Mouse (Mus musculus) erythroblast, adult 5-6 weeks (primary cell): ENCODE results near the gene Mettl7a1. TPM values are rescaled to one million over a fixed set of nuclear protein-coding genes. Genes with fewer than 3 reads are reported as not detected.
"Not testable (repeated sequence)": the region's sequence is repeated elsewhere in the genome, so short reads cannot be mapped to it uniquely, and the experiment has no call there.

Source experiments
- ATAC-seq: replicated peaks from 2 replicates; pipeline ENCODE4 v1.8.0; 2016; ENCODE audit warnings: moderate number of reproducible peaks, mild to moderate bottlenecking, moderate TSS enrichment, inconsistent platforms; ENCODE audit not compliant: poor library complexity, low FRiP score, severe bottlenecking
- total RNA-seq, 2 experiments: library from RNA; stranded (forward) in 1 of 2; stranded (reverse) in 1 of 2; fragments of 150-400 nt in 1 of 2; fragments of 200-764, 138-1000 nt in 1 of 2; gene quantifications; 2 replicates each; pipeline versions ENCODE4 v1.2.3 to v1.2.4; 2015 to 2017; ENCODE audit warnings: low replicate concordance in 2 of 2

Gene Mettl7a1
- total RNA-seq, 2 experiments from 2014 or later: 95.7 to 255 TPM

- ATAC-seq: no peak
Measured at GRCm38 (mm10) chr15:100334629-100335028, 30.7 kb downstream of the Mettl7a1 start, which contains the start of gene Mettl7a3. Mettl7a3 (plus strand) TSS chr15:100334929.

DNA sequence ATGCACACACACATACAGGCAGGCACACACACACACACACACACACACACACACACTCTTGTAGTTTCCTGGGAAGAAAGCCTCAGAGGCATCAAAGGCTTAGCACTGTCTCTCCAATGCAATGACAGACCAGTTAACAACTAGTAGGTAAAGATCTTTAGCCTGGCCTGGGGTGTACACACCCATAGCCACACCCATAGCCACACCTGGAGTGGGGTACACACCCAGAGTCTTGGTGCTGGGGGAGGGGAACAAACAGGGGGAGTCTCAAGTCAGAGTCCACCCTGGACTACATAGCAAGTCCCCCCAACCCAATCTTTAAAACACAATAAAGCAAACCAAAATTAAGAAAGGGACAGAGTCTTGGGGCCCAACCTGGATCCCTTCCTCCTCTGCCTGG, 33.4 kb downstream of the Mettl7a1 start:
- ATAC-seq: peak; percentile 54

- peak; percentile 80 for ATAC-seq
Measured at GRCm38 (mm10) chr15:100337847-100338246, 33.9 kb downstream of the Mettl7a1 start.

GRCm38 (mm10) chr15:100341314-100341980, 37.5 kb downstream of the Mettl7a1 start:
- not testable (repeated sequence) for ATAC-seq

GRCm38 (mm10) chr15:100345484-100345883, 41.5 kb downstream of the Mettl7a1 start:
- no peak for ATAC-seq

DNA sequence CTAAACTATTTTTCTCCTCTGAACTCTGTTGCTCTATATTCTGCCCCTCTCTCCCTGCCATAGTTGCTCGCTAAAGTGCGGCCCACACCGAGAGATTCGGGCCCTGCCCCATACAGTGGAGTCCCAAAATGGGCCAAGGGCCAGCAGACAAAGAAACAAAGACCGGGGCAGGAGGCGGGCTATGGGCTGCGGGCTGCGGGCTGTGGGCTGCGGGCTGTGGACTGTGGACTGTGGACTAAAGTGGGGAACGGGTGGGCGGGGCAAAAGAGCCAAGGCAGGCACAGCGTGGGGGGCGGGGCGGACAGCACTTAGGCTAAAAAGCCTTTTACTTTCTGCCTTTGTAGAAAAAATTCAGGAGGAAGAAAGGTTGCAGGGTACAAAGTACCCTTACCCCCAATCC, 42.8 kb downstream of the Mettl7a1 start:
- ATAC-seq: no peak

DNA sequence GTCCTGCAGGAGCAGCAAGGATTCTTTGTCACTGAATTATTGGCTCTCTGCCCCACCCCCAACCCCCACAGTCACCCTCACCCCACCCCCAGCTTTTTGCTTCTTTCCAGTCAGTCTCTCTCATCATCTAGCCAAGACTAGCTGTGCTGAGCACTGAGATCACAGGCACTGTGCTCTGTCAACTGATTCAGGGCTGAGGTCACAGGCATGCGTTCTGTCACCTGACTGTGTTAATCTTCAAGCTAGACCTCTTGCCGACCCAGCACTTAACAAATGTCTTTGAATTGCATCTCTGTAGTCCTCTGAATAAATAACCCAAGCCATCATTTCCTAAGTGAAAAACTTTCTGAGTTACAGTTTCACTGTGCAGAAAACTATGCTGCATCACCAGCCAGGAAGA, 45.6 kb downstream of the Mettl7a1 start:
- no peak for ATAC-seq

GRCm38 (mm10) chr15:100351501-100352060, 47.6 kb downstream of the Mettl7a1 start:
- ATAC-seq: no peak

DNA sequence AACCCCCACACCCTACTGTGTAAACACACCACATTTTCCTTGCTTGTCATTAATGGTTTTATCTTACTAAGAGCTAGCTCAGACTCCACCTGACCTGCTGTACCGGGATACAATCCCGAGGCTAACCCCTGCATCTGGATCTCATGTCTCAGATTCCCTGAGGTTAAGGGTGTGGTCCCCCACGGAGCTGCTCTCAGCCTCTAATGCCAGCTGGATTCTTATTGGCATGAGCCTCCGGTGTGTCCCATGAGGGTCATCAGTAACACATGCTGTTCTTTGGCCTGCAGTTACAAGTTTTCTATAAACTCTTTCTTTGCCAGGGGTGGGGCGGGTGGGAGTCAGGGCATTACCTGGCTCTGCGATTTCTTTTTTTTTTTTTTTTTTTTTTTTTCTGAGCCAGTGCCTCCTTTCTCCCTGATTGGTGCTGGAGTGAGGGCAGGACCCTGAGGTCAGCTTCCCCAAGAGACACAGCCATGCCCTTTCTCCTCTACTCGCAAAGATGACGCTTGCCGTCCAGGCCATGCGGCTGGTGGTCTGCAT, 48.8 kb downstream of the Mettl7a1 start, which contains the start of the genes Methig1 and Mettl7a2:
Gene Methig1 (plus strand): TSS at position 439 of the 540 bp plus-strand sequence.
Gene Mettl7a2 (plus strand): TSS at position 490 of the 540 bp plus-strand sequence.
- ATAC-seq: no peak

DNA sequence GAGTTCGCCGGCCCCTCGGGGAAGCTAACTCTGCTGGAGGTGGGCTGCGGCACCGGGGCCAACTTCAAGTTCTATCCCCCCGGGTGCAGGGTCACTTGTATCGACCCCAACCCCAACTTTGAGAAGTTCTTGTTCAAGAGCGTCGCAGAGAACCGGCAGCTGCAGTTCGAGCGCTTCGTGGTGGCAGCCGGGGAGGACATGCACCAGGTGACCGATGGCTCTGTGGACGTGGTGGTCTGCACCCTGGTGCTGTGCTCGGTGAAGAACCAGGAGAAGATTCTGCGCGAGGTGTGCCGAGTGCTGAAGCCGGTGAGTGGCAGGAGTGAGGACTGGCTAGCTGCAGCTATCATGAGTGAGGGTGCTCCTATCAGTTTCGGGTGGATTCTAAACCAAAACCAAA, 49.5 kb downstream of the Mettl7a1 start:
- ATAC-seq: peak; percentile 64

- no peak for ATAC-seq
Measured at GRCm38 (mm10) chr15:100355876-100356275, 51.9 kb downstream of the Mettl7a1 start.

DNA sequence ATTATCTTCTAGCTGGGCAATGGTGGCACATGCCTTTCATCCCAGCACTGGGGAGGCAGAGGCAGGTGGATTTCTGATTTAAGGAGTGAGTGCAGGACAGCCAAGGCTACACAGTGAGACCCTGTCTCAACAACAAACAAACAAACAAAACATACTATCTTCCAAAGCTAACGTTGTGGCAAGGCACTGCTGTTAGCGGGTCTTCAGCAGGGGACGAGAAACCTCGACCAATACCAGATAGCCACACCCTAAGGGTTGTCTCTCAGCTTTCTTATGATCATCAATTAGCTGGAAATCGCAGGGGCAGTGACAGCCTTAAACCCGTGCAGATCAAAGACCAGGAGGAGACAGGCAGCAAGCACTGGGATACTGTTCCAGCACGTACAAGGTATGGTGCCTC, 60.3 kb downstream of the Mettl7a1 start, which contains the start of gene Higd1c:
Gene Higd1c (plus strand): TSS at position 301 of the 400 bp plus-strand sequence.
- no peak for ATAC-seq

DNA sequence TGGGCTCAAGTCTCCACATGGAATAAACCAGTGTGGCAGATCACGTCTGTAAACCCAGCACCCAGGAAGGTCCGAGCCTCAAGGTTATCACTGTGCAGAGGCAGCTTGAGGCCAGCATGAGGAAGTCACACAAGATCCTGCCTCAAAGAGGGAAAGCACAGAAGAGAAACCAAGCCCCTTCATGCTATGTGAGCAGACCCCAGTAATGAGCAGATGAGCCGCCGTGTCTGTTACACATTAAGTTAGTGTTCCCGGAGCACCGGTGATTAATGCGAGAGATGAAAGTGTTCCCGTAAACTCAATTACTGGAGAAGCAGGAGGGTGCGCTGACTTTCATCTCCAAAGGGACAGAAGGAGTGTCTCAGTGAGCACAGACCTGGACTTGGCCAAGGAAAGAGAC, 62.0 kb downstream of the Mettl7a1 start:
- ATAC-seq: not testable (repeated sequence)

- ATAC-seq: no peak
Measured at GRCm38 (mm10) chr15:100367119-100367518, 63.2 kb downstream of the Mettl7a1 start.

DNA sequence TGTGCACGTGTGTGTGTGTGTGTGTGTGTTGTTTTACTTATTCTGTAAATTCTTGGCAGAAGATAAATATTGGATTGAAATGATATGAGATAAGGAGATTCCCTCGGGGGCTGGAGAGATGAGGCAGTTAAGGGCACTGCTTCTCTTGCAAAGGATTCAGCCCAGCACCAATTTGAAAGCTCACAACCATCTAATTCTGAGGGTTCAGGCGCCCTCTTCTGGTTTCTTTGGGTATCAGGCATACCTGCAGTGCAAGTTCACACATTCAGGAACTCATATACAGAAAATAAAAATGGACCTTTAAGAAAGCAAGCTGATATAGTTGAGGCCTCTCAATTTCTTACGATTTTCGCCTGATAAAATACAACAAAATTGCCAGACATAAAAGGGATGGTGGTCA, 71.1 kb downstream of the Mettl7a1 start:
- peak; percentile 58; the same call in 1 of the 2 replicates for ATAC-seq

GRCm38 (mm10) chr15:100377847-100378505, 74.0 kb downstream of the Mettl7a1 start:
- peak; percentile 80 for ATAC-seq

Other genes with a start within 250 kb of the Mettl7a1 start
- gene Atf1, start 76.3 kb upstream of the Mettl7a1 start, total RNA-seq (2015; ENCODE audit: low replicate concordance): 32.9 and 33.6 TPM in 2 replicates
- 64.8 and 87.7 TPM in 2 replicates for gene Atf1, start 76.3 kb upstream of the Mettl7a1 start, total RNA-seq (2017; ENCODE audit: low replicate concordance)
- not detected in 2 replicates for gene Tmprss12, start 23.3 kb upstream of the Mettl7a1 start, total RNA-seq (2015; ENCODE audit: low replicate concordance)
- gene Tmprss12, start 23.3 kb upstream of the Mettl7a1 start, total RNA-seq (2017; ENCODE audit: low replicate concordance): not detected in 2 replicates
- not detected in 2 replicates for gene Mettl7a3, start 30.8 kb downstream of the Mettl7a1 start, total RNA-seq (2015; ENCODE audit: low replicate concordance)
- gene Mettl7a3, start 30.8 kb downstream of the Mettl7a1 start, total RNA-seq (2017; ENCODE audit: low replicate concordance): 0.42 TPM in 1 of 2 replicates, not detected in the other
- gene Methig1, start 49.0 kb downstream of the Mettl7a1 start, total RNA-seq (2015; ENCODE audit: low replicate concordance): not detected in 2 replicates
- gene Methig1, start 49.0 kb downstream of the Mettl7a1 start, total RNA-seq (2017; ENCODE audit: low replicate concordance): not detected in 2 replicates
- not detected in 2 replicates for gene Mettl7a2, start 49.1 kb downstream of the Mettl7a1 start, total RNA-seq (2015; ENCODE audit: low replicate concordance)
- 0.56 TPM in 1 of 2 replicates, not detected in the other for gene Mettl7a2, start 49.1 kb downstream of the Mettl7a1 start, total RNA-seq (2017; ENCODE audit: low replicate concordance)
- not detected in 2 replicates for gene Higd1c, start 60.4 kb downstream of the Mettl7a1 start, total RNA-seq (2015; ENCODE audit: low replicate concordance)
- not detected in 2 replicates for gene Higd1c, start 60.4 kb downstream of the Mettl7a1 start, total RNA-seq (2017; ENCODE audit: low replicate concordance)
- gene Gm5475, start 118.0 kb downstream of the Mettl7a1 start, total RNA-seq (2015; ENCODE audit: low replicate concordance): not detected in 2 replicates
- not detected in 2 replicates for gene Gm5475, start 118.0 kb downstream of the Mettl7a1 start, total RNA-seq (2017; ENCODE audit: low replicate concordance)
- 14.6 and 18.3 TPM in 2 replicates for gene Slc11a2, start 120.9 kb downstream of the Mettl7a1 start, total RNA-seq (2015; ENCODE audit: low replicate concordance)
- 20.1 and 23.8 TPM in 2 replicates for gene Slc11a2, start 120.9 kb downstream of the Mettl7a1 start, total RNA-seq (2017; ENCODE audit: low replicate concordance)
- 4.4 and 4.8 TPM in 2 replicates for gene Letmd1, start 164.9 kb downstream of the Mettl7a1 start, total RNA-seq (2015; ENCODE audit: low replicate concordance)
- 2.5 and 3.7 TPM in 2 replicates for gene Letmd1, start 164.9 kb downstream of the Mettl7a1 start, total RNA-seq (2017; ENCODE audit: low replicate concordance)
- 0.21 TPM in 1 of 2 replicates, not detected in the other for gene Csrnp2, start 191.3 kb downstream of the Mettl7a1 start, total RNA-seq (2015; ENCODE audit: low replicate concordance)
- gene Csrnp2, start 191.3 kb downstream of the Mettl7a1 start, total RNA-seq (2017; ENCODE audit: low replicate concordance): 0.51 and 0.98 TPM in 2 replicates
- gene Tfcp2, start 247.9 kb downstream of the Mettl7a1 start, total RNA-seq (2015; ENCODE audit: low replicate concordance): 2.1 and 4.8 TPM in 2 replicates
- 7.8 and 13.7 TPM in 2 replicates for gene Tfcp2, start 247.9 kb downstream of the Mettl7a1 start, total RNA-seq (2017; ENCODE audit: low replicate concordance)